Mouse (Mus musculus) left cerebral cortex, postnatal 25 days (tissue): Measurements from ENCODE around the gene Cfap73. TPM values are rescaled to one million over a fixed set of nuclear protein-coding genes. Genes with fewer than 3 reads are reported as not detected.

Experiments
- DNase-seq, 2 experiments: peaks; one replicate each; pipeline ENCODE4 v3.0.0; 2022; ENCODE audit warnings: low spot score in 2 of 2, mixed read lengths in 1 of 2
- intact Hi-C: fragments of 180-260 bp; cut with DNase I; formaldehyde crosslinking; loops from one replicate; pipeline ENCODE4 v1.15.1; 2025
- total RNA-seq, 2 experiments: library from RNA; stranded (reverse); gene quantifications; 2 replicates each; pipeline ENCODE4 v1.2.3; 2021

Cfap73 gene
- total RNA-seq, 2 experiments from 2014 or later: not detected

- intact Hi-C loops: loop anchor here (10.0 kb wide), 1 partner anchor 445 kb away; no protein-coding TSS in a partner anchor
- no peak for DNase-seq
These were observed 34.4 kb downstream of the Cfap73 start for GRCm38 (mm10) chr5:120599625-120600024.

- intact Hi-C loops: no loop called here
- DNase-seq: no peak
These were observed 39.5 kb downstream of the Cfap73 start for GRCm38 (mm10) chr5:120594485-120594884.

GRCm38 (mm10) chr5:120592141-120592540 lies 41.9 kb downstream of the Cfap73 start:
- DNase-seq: no peak
- intact Hi-C loops: no loop called here

GRCm38 (mm10) chr5:120590356-120591010 lies 43.6 kb downstream of the Cfap73 start:
- intact Hi-C loops: no loop called here
- DNase-seq: no peak

GRCm38 (mm10) chr5:120588569-120589094 lies 45.4 kb downstream of the Cfap73 start, which contains the start of the genes Tpcn1 and Iqcd:
Gene Tpcn1, minus strand, starts transcription at chr5:120588673.
Gene Iqcd, plus strand, starts transcription at chr5:120589016.
- peak; percentile 99 to 100 for DNase-seq
- intact Hi-C loops: loop anchor here (1.0 to 5.0 kb wide), 2 partner anchors 28 to 86 kb away; partner anchors contain the start of gene Plbd2

- intact Hi-C loops: loop anchor here (1.0 to 5.0 kb wide), 2 partner anchors 28 to 86 kb away; partner anchors contain the start of gene Plbd2
- DNase-seq: no peak
These were observed 46.0 kb downstream of the Cfap73 start for GRCm38 (mm10) chr5:120587940-120588568.

GRCm38 (mm10) chr5:120587616-120587926 lies 46.5 kb downstream of the Cfap73 start:
- intact Hi-C loops: loop anchor here (5.0 kb wide), 1 partner anchor 85 kb away; the partner anchor contains the start of gene Plbd2
- no peak for DNase-seq

GRCm38 (mm10) chr5:120586741-120587615 lies 47.1 kb downstream of the Cfap73 start:
- intact Hi-C loops: loop anchor here (5.0 kb wide), 1 partner anchor 85 kb away; the partner anchor contains the start of gene Plbd2
- peak; percentile 50 to 88 for DNase-seq

- DNase-seq: no peak
- intact Hi-C loops: loop anchor here (5.0 kb wide), 1 partner anchor 83 kb away; the partner anchor contains the start of gene Plbd2
These were observed 49.1 kb downstream of the Cfap73 start for GRCm38 (mm10) chr5:120584968-120585367.

- intact Hi-C loops: no loop called here
These were observed 50.5 kb downstream of the Cfap73 start for GRCm38 (mm10) chr5:120583511-120583910.

GRCm38 (mm10) chr5:120582002-120582401 lies 52.0 kb downstream of the Cfap73 start:
- DNase-seq: no peak
- intact Hi-C loops: no loop called here

More at GRCm38 (mm10) chr5:120583511-120583910, 50.5 kb downstream of the Cfap73 start:
- no peak for DNase-seq

GRCm38 (mm10) chr5:120579898-120580626 lies 54.0 kb downstream of the Cfap73 start:
- intact Hi-C loops: no loop called here
- no peak for DNase-seq

- intact Hi-C loops: no loop called here
These were observed 54.7 kb downstream of the Cfap73 start for GRCm38 (mm10) chr5:120579211-120579897.

GRCm38 (mm10) chr5:120578504-120579081 lies 55.4 kb downstream of the Cfap73 start:
- intact Hi-C loops: no loop called here
- no peak for DNase-seq

More at GRCm38 (mm10) chr5:120579211-120579897, 54.7 kb downstream of the Cfap73 start:
- DNase-seq: no peak
